21 mouse cellular contexts compared by ENCODE assay signal in genomic region chr7:113037825-113038613, GRCm38 (mm10).
A peak's percentile ranks its signal among the peaks of the same experiment; 100 is the strongest.
DNase-seq lines count a peak whose midpoint lies in the region; ATAC-seq and TF ChIP-seq lines count a peak whose summit lies in the region.
"Had no signal": no experiment of that assay in that cellular context is flagged by ENCODE, and none has a peak within 500 bp of the region (broad histone marks: within the 10 kb centered on the region; RNA-seq: fewer than 3 reads in every experiment).

No protein-coding gene starts in this region.

- H3K36me3 ChIP-seq in midbrain, embryonic 11.5 days (ENCODE audit: control insufficient read depth, insufficient read depth, low read length), result no peaks in the 10 kb centered on the region
- H3K36me3 ChIP-seq in midbrain, postnatal 0 days (ENCODE audit: insufficient read depth, low read length), result no peaks in the 10 kb centered on the region
- H3K36me3 ChIP-seq in lung, embryonic 16.5 days (ENCODE audit: control insufficient read depth, insufficient read depth, low read length), result no peaks in the 10 kb centered on the region
- H3K36me3 ChIP-seq: hindbrain, embryonic 10.5 days; limb, embryonic 12.5 days; liver, embryonic 12.5 days had no signal

- H3K9ac ChIP-seq in midbrain, embryonic 11.5 days (ENCODE audit: low read length), result no peak overlapping the region
- H3K9ac ChIP-seq in midbrain, postnatal 0 days (replicated peaks; ENCODE audit: low read length, poor library complexity, severe bottlenecking), result no peak overlapping the region
- H3K9ac ChIP-seq in lung, embryonic 16.5 days (ENCODE audit: low read length), result no peak overlapping the region
- H3K9ac ChIP-seq: forebrain, embryonic 13.5 days; limb, embryonic 12.5 days; liver, embryonic 12.5 days had no signal

- TF ChIP-seq CTCF in midbrain, postnatal 0 days (IDR thresholded peaks at IDR 0.05), result no peak
- TF ChIP-seq CTCF in layer of hippocampus, adult 2 months (conservative IDR thresholded peaks at IDR 0.05), result no peak

- DNase-seq in midbrain, embryonic 11.5 days (ENCODE audit: low spot score, missing footprints), result peak; percentile 73
- DNase-seq in midbrain, postnatal 0 days (ENCODE audit: low spot score), result no peak
- no peak for DNase-seq in layer of hippocampus, adult 2 months (ENCODE audit: low spot score in 2 of 2)
- DNase-seq in gastrocnemius, postnatal 4 days (ENCODE audit: low spot score in 2 of 2), result no peak
- DNase-seq: adrenal gland, postnatal 10 days; cerebellum, adult 11-12 months; gastrocnemius, postnatal 10 days; kidney, adult 9 months; kidney, postnatal 25 days; midbrain, embryonic 14.5 days; retina, postnatal 1 day had no signal

- H3K4me1 ChIP-seq in midbrain, embryonic 11.5 days (ENCODE audit: control insufficient read depth, insufficient read depth, low read length), result peaks cover 2% of the 10 kb centered on the region; the same call in 1 of the 2 replicates
- no peaks in the 10 kb centered on the region for H3K4me1 ChIP-seq in midbrain, postnatal 0 days (ENCODE audit: insufficient read depth, low read length)
- H3K4me1 ChIP-seq in lung, embryonic 16.5 days (replicated peaks; ENCODE audit: control insufficient read depth, insufficient read depth, low read length), result no peaks in the 10 kb centered on the region
- H3K4me1 ChIP-seq: forebrain, embryonic 13.5 days; limb, embryonic 12.5 days; liver, embryonic 12.5 days had no signal

- H3K9me3 ChIP-seq in midbrain, embryonic 11.5 days (ENCODE audit: control insufficient read depth, low read length), result no peaks in the 10 kb centered on the region
- H3K9me3 ChIP-seq in midbrain, postnatal 0 days (ENCODE audit: low read length), result no peaks in the 10 kb centered on the region
- no peaks in the 10 kb centered on the region for H3K9me3 ChIP-seq in lung, embryonic 16.5 days (ENCODE audit: control insufficient read depth, low read length)
- H3K9me3 ChIP-seq: forebrain, embryonic 13.5 days; hindbrain, embryonic 10.5 days; limb, embryonic 12.5 days; liver, embryonic 12.5 days had no signal

- no peak for ATAC-seq in midbrain, embryonic 11.5 days (ENCODE audit: low FRiP score)
- ATAC-seq in midbrain, postnatal 0 days (ENCODE audit: low FRiP score), result no peak
- peak; percentile 85 for ATAC-seq in common myeloid progenitor, adult 5-6 weeks (replicated peaks; ENCODE audit: low read depth, poor library complexity, severe bottlenecking)
- peak; percentile 63 for ATAC-seq in lung, embryonic 16.5 days (ENCODE audit: low read depth)
- peak; percentile 54; the same call in 1 of the 2 replicates for ATAC-seq in monocyte, adult 5-6 weeks (replicated peaks; ENCODE audit: insufficient number of reproducible peaks, low FRiP score, low TSS enrichment, poor library complexity, severe bottlenecking)
- no peak for ATAC-seq in megakaryocyte-erythroid progenitor cell, adult 5-6 weeks (replicated peaks; ENCODE audit: low FRiP score, low TSS enrichment, poor library complexity, severe bottlenecking)
- ATAC-seq: activated CD4-positive, CD25-positive, alpha-beta regulatory T cell, adult 4 months; forebrain, embryonic 13.5 days; liver, embryonic 12.5 days had no signal

- no peak overlapping the region for H3K4me3 ChIP-seq in midbrain, embryonic 11.5 days (ENCODE audit: low read depth, low read length)
- no peak overlapping the region for H3K4me3 ChIP-seq in midbrain, postnatal 0 days (ENCODE audit: low read depth, low read length)
- H3K4me3 ChIP-seq in lung, embryonic 16.5 days (ENCODE audit: low read length), result no peak overlapping the region
- no peak overlapping the region for H3K4me3 ChIP-seq in layer of hippocampus, adult 2 months
- H3K4me3 ChIP-seq: forebrain, embryonic 13.5 days; hindbrain, embryonic 10.5 days; limb, embryonic 12.5 days; liver, embryonic 12.5 days had no signal

- no peak overlapping the region for H3K27ac ChIP-seq in midbrain, embryonic 11.5 days (ENCODE audit: low read depth, low read length)
- no peak overlapping the region for H3K27ac ChIP-seq in midbrain, postnatal 0 days (ENCODE audit: low read depth, low read length)
- peak overlapping the region; percentile 36 for H3K27ac ChIP-seq in lung, embryonic 16.5 days (ENCODE audit: low read length)
- no peak overlapping the region for H3K27ac ChIP-seq in layer of hippocampus, adult 2 months
- H3K27ac ChIP-seq: forebrain, embryonic 13.5 days; hindbrain, embryonic 10.5 days; limb, embryonic 12.5 days; liver, embryonic 12.5 days; macrophage had no signal

- H3K4me2 ChIP-seq in midbrain, embryonic 11.5 days, result no peak overlapping the region
- no peak overlapping the region for H3K4me2 ChIP-seq in midbrain, postnatal 0 days (ENCODE audit: low read depth, low read length, poor library complexity, severe bottlenecking)
- H3K4me2 ChIP-seq in lung, embryonic 16.5 days (ENCODE audit: low read depth, low read length), result no peak overlapping the region
- H3K4me2 ChIP-seq: forebrain, embryonic 13.5 days; limb, embryonic 12.5 days; liver, embryonic 12.5 days had no signal

- WGBS in midbrain, embryonic 11.5 days, result 75% methylated on average over 12 of the region's 12 CpGs
- 70% methylated on average over 12 of the region's 12 CpGs for WGBS in midbrain, postnatal 0 days
- WGBS in lung, embryonic 16.5 days, result 48% methylated on average over 12 of the region's 12 CpGs

- H3K27me3 ChIP-seq in midbrain, embryonic 11.5 days (ENCODE audit: control insufficient read depth, insufficient read depth, low read length), result no peaks in the 10 kb centered on the region
- H3K27me3 ChIP-seq in midbrain, postnatal 0 days (ENCODE audit: insufficient read depth, low read length), result peaks cover 3% of the 10 kb centered on the region; the same call in 1 of the 2 replicates
- no peaks in the 10 kb centered on the region for H3K27me3 ChIP-seq in lung, embryonic 16.5 days (ENCODE audit: control insufficient read depth, insufficient read depth, low read depth, low read length)
- H3K27me3 ChIP-seq: forebrain, embryonic 13.5 days; limb, embryonic 12.5 days; liver, embryonic 12.5 days had no signal

Comparison
In these comparisons a context has a peak if more than half of its experiments do, and no peak if none do; other contexts are left out.
1. ATAC-seq: peak in common myeloid progenitor, adult 5-6 weeks (single experiment), lung, embryonic 16.5 days (single experiment) and monocyte, adult 5-6 weeks (single experiment); none in midbrain, embryonic 11.5 days (single experiment), midbrain, postnatal 0 days (single experiment) and megakaryocyte-erythroid progenitor cell, adult 5-6 weeks (single experiment).